Comparison of ENCODE assay signal across 9 mouse cellular contexts in the genomic region with DNA sequence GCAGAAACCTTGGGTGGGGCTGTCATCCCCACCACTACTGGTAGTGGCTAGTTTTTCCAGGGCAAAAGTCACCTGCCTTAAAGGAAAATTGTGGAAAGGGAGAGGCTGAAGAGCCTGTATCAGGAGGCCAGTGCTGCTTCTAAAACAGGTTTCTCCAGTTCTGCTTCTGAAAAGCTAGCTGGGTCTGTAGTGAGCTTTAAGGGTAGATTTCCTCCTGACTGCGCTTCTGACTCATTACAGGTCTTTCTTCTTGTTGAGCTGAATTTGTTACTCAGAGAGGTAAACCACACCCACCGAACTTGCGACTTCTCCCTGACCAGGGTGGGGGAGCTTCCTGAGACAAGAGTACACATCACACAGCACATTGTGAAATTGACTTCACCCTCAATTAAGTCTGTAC. TPM values are rescaled to one million over a fixed set of nuclear protein-coding genes. Genes with fewer than 3 reads are reported as not detected.
DNase-seq lines count a peak whose midpoint lies in the region; ATAC-seq and TF ChIP-seq lines count a peak whose summit lies in the region.
"Had no signal": no experiment of that assay in that cellular context is flagged by ENCODE, and none has a peak within 500 bp of the region (broad histone marks: within the 10 kb centered on the region; RNA-seq: fewer than 3 reads in every experiment).

No protein-coding gene starts in this region.

- no peaks in the 10 kb centered on the region for H3K27me3 ChIP-seq in hindbrain, embryonic 13.5 days
- H3K27me3 ChIP-seq: midbrain, embryonic 12.5 days had no signal

- 70% methylated on average over 3 of the region's 3 CpGs for WGBS in hindbrain, embryonic 13.5 days

- intact Hi-C loops in left cerebral cortex, adult 2 months (cut with DNase I), result no loop called here

- no peaks in the 10 kb centered on the region for H3K36me3 ChIP-seq in ES-E14 (ENCODE audit: control insufficient read depth, insufficient read depth, low read length, poor library complexity, severe bottlenecking)
- H3K36me3 ChIP-seq in hindbrain, embryonic 13.5 days, result no peaks in the 10 kb centered on the region
- H3K36me3 ChIP-seq: midbrain, embryonic 12.5 days had no signal

- H3K9me3 ChIP-seq in ES-E14 (ENCODE audit: control insufficient read depth, insufficient read depth, low read depth, low read length), result no peaks in the 10 kb centered on the region
- no peaks in the 10 kb centered on the region for H3K9me3 ChIP-seq in hindbrain, embryonic 13.5 days
- H3K9me3 ChIP-seq: midbrain, embryonic 12.5 days had no signal

- in situ Hi-C loops in ES-E14 (cut with MboI; ENCODE audit: low sequenced_read_pairs in 2 of 2, unreplicated experiment in 2 of 2), result no loop called here

- no peak for ATAC-seq in hindbrain, embryonic 13.5 days (ENCODE audit: low FRiP score)

- peak overlapping the region; percentile 95 for H3K27ac ChIP-seq in ES-E14 (ENCODE audit: insufficient read depth, low read depth, low read length, poor library complexity, severe bottlenecking)
- no peak overlapping the region for H3K27ac ChIP-seq in hindbrain, embryonic 13.5 days
- no peak overlapping the region for H3K27ac ChIP-seq in left cerebral cortex, adult 2 months
- H3K27ac ChIP-seq: midbrain, embryonic 12.5 days had no signal

- H3K4me2 ChIP-seq in hindbrain, embryonic 13.5 days, result no peak overlapping the region
- H3K4me2 ChIP-seq: midbrain, embryonic 12.5 days had no signal

- H3K4me1 ChIP-seq in ES-E14 (ENCODE audit: control insufficient read depth in 2 of 2, insufficient read depth in 2 of 2, low read length in 2 of 2, poor library complexity in 1 of 2), result peaks cover 24 to 32% of the 10 kb centered on the region in 2 experiments
- no peaks in the 10 kb centered on the region for H3K4me1 ChIP-seq in hindbrain, embryonic 13.5 days (replicated peaks)
- H3K4me1 ChIP-seq: midbrain, embryonic 12.5 days had no signal

- peak overlapping the region in 1 of 2 experiments; percentile 4; a peak in 1 of 4 replicates for H3K4me3 ChIP-seq in ES-E14 (ENCODE audit: insufficient read depth in 1 of 2, low read depth in 1 of 2, low read length in 2 of 2, poor library complexity in 1 of 2, severe bottlenecking in 1 of 2)
- H3K4me3 ChIP-seq in hindbrain, embryonic 13.5 days, result no peak overlapping the region
- H3K4me3 ChIP-seq in left cerebral cortex, adult 2 months, result no peak overlapping the region
- H3K4me3 ChIP-seq: midbrain, embryonic 12.5 days had no signal

- DNase-seq in CD4-positive helper T cell, adult 2 months (ENCODE audit: low read depth, low spot score), result peak; percentile 88
- DNase-seq in ES-E14 (ENCODE audit: low read depth, low spot score), result no peak
- peak; percentile 90 for DNase-seq in induced T-regulatory cell, adult 2 months (ENCODE audit: low read depth)
- peak; percentile 70 to 79 for DNase-seq in natural killer cell, adult 2 months (ENCODE audit: low spot score in 2 of 2)
- no peak for DNase-seq in retina, postnatal 1 day
- DNase-seq in adrenal gland, adult (ENCODE audit: inconsistent age in 2 of 2, low spot score in 1 of 2), result no peak
- DNase-seq in left cerebral cortex, adult 2 months (ENCODE audit: extremely low spot score in 1 of 2, low spot score in 2 of 2), result no peak

- no peak for TF ChIP-seq CTCF in left cerebral cortex, adult 2 months (IDR thresholded peaks at IDR 0.05)

- H3K9ac ChIP-seq in ES-E14 (ENCODE audit: insufficient read depth, low read depth, low read length, poor library complexity, severe bottlenecking), result peak overlapping the region; percentile 19; the same call in 1 of the 2 replicates
- H3K9ac ChIP-seq in hindbrain, embryonic 13.5 days, result no peak overlapping the region
- H3K9ac ChIP-seq: midbrain, embryonic 12.5 days had no signal

TF ChIP-seq in ES-E14, 5 proteins besides CTCF, POLR2A, EP300 and RAD21:
- TF ChIP-seq HCFC1 (IDR thresholded peaks at IDR 0.05; ENCODE audit: borderline replicate concordance, insufficient read depth, low read length) (no peak), ZC3H11A (IDR thresholded peaks at IDR 0.05; ENCODE audit: borderline replicate concordance, low read depth, low read length) (no peak), MAFK (IDR thresholded peaks at IDR 0.05; ENCODE audit: insufficient read depth, low read depth, low read length) (no peak), ZNF384 (IDR thresholded peaks at IDR 0.05; ENCODE audit: low read depth, low read length) (no peak), CHD2 (IDR thresholded peaks at IDR 0.05; ENCODE audit: low read depth, low read length) (no peak)

RNA-seq across cellular contexts. Expression of gene Atp11b, which starts 33.1 kb away (rescaled TPM):
- total RNA-seq in ES-E14 (2012; rRNA removed), result 69.9 and 115 TPM in 2 replicates
- 26.6 and 29.3 TPM in 2 replicates for polyA plus RNA-seq in hindbrain, embryonic 13.5 days (2015; fragmentation: Nextera tagmentation; extraction: Ambion mirVana)
- 100 to 1,000 TPM; 110 to 123 TPM for total RNA-seq in left cerebral cortex, adult 2 months (2021)

Comparison
In these comparisons a context has a peak if more than half of its experiments do, and no peak if none do; other contexts are left out.
1. DNase-seq: peak in CD4-positive helper T cell, adult 2 months (single experiment), induced T-regulatory cell, adult 2 months (single experiment) and natural killer cell, adult 2 months (2 of 2); none in ES-E14 (single experiment), retina, postnatal 1 day (single experiment), adrenal gland, adult (0 of 2) and left cerebral cortex, adult 2 months (0 of 2).